Mouse (Mus musculus) spleen, adult 12 weeks (tissue): ENCODE results near the gene Nf1.

ENCODE experiments used
- DNase-seq: peaks from one replicate; pipeline ENCODE4 v3.0.0; 2022; ENCODE audit warnings: low spot score

The Nf1 gene

DNA sequence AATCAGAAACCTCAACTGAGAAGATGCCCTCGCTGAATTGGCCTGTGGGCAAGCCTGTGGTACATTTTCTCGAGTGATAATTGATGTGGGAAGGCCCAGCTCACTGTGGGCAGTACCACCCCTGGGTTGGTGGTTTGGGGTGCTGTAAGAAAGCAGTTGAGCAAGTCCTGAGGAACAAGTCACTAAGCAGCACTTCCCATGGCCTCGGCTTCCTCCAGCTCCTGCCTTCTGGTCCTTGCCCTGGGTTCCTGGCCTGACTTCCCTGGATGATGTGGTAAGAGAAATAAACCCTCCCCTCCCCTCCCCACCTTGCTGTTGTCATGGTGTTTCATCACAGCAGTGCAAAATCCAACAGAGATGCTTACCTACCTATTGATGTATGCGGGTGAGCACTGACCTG lies 11.4 kb upstream of the Nf1 start:
- DNase-seq: no peak

DNA sequence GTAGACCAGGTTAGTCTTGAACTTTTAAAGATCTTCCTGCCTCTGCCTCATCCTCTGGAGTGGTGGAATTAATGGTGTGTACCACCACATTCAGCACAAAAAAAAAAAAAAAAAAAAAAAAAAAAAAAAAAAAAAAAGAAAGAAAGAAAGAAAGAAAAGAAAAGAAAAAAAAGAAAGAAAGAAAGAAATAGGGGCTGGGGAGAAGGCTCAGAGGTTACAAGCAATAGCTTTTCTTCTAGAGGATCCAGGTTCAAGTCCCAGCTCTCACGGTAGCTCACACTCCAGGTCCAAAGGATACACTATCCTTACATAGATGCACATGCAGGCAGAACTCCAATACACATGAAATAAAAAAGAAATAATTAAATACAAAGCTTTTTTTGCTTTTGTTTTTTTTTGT lies 9.9 kb upstream of the Nf1 start:
- DNase-seq: no peak

DNA sequence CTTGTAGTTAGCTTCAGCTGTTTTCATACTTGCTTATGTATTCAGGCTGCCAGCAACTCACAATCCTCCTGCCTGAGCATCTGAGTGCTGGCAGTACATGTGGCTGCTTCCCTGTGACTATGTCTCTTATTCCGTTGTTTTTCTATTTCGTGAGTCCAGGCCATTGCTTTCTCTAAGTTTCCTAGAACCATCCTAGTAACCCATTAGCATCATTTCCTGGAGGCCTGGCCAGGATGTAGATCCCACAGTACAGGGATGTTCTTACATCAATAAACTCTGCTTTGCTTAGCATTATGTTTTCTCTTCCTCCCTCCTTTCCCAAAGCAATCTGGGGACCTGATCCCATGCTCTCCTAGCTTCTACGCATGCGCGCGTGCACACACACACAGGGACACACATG lies 4.4 kb upstream of the Nf1 start:
- no peak for DNase-seq

DNA sequence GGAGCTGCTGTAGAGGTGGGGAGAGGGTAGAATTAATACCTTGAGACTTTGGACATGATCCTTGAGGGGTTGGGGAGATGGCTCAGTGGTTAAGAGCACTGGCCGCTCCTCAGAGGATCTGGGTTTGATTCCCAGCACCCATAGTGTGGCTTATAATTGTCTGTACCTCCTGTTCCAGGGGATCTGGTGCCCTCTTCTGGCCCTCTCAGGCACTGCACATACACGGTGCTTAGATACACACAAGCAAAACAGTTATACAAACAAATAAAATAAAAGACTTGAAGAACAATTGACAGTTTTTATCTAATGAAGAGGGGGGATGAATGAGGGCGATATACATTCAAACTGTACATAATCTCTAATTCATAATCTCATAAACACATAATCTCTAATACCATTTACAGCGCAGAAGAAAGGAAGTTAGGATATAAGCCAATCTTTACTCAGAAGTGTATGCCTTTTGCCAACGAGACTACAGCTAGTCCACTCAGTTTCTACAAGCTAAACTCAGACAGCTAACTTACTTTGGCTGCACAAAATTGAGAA lies 2.7 kb upstream of the Nf1 start:
- peak; percentile 26 for DNase-seq

DNA sequence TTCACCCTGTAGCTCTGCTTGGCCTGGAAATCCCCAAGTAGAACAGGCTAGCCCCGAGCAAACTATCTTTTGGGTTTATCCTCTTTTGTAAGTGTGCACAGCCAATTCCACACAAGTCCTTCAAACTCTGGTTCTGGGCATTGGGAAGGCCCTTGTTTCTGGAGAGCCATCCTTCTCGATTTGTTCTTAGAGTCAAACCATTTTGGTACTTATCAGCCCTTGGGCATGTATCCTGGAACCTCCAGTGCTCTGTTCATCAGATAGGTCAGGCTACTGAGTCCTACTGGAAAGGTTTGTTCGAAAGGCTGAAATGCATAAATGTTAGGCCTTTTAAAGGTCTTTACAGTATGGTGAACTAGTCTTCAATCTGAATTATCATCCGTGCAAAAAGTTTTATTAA lies 872 bp upstream of the Nf1 start:
- no peak for DNase-seq

DNA sequence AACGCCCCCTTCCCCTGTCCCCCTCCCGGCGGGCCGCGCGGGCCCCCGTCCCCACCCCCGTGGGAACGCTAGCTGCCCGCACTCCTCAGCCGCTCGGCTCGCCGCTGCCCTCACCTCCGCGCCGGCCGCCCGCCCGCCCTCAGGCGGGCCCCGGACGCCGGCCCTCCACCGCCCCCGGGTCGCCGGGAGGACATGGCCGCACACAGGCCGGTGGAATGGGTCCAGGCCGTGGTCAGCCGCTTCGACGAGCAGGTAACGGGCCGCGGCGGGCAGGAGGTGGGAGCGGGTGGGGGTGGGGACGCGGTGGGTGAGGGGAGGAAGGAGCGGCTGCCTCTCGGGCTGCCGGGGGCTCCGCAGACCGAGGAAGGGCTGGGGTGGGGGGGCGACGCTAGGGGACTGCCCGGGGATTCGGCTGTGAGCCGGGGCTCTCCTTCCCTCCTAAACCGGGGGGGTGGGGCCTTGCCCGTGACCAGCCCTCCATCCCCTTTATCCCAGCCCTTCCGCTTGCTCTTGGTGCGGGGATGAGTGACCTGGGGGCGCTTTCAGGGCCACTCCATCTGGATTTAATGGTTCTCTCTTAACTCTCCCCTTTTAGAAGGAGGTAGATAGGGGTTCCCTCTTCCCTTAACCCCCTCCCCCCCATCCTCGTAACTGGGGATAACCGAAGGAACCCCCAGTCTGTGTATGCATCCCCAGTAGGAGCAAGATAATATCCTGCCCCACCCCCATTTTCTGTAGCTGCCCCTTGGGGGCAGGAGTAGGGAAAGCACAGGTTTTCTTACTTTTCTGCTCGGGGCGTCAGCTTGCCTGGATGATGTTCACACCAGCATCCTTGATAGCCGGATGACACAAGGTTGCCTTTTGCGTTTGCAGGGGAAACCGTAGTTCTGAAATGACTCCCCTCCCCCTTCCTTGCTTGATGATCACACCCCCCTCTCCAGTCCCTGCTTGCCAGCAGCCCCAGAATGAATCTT lies 602 bp downstream of the Nf1 start:
- DNase-seq: no peak

DNA sequence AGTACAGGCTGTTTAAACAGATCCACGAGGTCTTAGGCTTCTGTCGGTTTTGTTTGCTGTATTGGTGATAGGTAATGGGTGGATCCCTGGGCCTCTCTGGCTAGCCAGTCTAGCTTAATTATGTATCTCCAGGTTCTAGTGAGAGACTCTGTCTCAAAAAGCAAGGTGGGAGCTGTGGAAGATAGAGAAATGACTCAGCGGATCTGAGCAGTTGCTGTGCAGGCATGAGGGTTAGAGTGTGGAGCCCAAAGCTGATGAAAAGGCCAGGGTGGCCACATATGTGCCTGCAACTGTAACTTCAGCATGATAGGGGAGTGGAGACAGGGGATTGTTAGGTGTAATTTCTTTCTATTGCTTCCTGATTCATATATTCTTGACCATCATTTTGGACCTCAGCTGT lies 17.5 kb downstream of the Nf1 start:
- no peak for DNase-seq

DNA sequence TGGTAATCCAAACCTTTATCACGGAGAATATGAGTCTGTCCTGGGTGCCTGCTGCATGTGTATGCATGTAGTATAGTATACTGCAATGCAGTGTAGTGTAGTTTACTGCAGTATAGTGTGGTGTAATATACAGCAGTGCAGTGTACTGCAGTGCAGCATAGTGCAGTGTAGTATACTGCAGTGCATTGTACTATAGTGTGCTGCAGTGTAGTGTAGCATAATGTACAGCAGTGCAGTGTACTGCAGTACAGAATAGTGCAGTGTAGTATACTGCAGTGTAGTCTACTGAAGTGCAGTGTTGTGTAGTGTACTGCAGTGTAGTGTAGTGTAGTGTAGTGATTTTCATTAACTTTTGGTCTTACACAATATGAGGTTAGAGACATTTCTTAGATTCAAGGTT lies 17.9 kb downstream of the Nf1 start:
- no peak for DNase-seq

DNA sequence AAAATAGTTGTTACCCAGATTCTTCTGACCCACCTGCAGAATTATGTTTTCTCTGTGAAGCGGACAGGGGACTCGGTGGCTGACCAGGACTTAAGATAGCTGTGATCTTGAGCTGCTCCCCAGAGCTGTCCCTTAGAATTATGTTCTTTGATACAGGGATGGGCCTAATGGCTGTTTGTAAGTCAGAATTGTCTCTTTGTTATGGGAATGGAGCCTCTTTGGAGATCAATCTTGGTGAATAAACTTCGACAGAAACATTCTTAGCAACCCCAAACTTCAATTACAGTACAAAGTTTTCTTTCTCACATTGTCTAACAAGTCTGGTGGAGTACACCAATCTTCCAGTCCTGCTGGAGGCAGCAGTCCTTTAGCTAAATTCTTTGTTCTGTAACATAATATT lies 25.5 kb downstream of the Nf1 start:
- DNase-seq: no peak

DNA sequence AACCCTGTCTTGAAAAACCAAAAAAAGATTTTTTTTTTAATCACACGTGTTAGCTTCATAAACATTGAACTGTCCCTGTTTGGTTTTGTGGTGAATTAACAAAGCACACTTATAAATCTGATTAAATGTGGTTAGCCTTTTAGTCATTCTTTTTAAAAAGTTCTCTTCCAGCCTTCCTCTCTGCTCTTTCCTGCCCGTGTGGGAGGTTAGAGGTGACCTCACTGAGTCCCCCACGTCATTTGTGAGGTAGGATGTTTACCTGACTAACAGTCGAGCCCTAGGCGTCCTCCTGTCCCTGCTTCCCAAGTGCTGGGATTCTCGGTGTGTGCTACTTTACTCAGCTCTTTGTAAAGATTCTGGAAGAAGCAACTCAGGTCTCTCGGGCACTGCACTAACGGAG lies 26.8 kb downstream of the Nf1 start:
- no peak for DNase-seq

DNA sequence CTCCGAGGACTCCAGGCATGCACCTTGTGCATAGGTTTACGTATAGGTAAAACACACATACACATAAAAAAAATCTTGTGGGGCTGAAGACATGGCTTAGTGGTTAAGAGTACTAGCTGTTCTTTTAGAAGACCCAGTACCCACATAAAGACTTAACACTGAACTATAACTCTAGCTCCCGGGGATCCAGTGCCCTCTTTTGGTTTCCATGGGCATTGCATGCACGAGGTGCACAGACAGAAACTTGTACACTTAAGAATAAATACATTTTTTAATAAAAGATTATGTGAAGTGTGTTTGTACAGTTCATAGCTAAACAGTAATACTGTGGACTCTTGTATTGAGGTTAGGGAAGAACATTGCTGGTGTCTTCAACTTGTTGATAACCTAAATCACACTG lies 33.5 kb downstream of the Nf1 start:
- DNase-seq: no peak

DNA sequence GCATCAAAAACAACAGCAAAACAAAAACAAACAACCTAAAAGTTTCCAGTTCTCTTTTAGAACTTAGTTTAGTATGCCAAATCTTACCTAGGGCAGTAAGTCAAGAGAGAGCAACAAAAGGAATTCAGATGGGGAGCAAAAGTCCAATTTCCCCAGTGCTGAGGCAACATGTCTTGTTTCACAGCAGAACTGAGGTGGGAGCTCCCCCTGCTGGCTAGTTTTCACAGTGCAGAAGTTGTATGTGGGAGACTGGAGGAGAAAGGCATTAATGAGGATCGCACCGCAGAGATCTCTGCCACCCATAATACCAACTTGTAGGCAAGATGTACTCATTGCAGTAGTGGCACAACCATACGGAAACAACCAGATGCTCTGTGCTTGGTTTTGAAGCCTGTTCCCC lies 58.8 kb downstream of the Nf1 start:
- peak; percentile 66 for DNase-seq

DNA sequence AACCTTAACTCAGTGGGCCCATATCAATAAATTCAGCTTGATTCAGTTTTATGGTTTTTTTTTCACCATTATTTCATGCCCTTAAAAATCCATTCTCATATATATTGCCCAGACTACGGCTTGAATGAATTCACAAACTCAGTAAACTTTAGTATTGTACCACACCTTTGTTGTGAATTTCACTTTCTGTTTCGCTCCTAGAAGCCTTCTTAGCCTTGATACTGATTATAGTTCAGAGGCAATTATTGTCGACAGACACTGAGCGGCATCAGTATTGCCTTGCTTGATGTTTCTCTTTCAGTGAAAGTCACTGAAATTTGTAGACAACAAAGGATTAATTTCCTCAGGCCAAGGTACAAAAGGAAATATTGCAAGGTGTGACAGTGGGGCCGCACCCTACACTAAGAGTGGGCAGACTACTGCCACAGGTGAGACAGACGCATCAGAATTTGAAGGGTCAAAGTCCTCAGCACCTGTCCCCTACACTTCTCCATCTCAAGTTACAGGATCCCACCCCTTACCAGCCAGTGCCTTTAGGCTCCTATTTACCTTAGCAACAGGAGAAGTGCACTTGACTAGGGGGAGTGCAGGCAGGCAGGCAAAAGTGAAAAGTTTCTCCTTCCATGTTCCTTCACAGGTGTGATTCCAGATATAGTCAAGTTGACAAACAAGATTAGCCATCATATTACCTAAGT lies 64.3 kb downstream of the Nf1 start:
- DNase-seq: no peak

DNA sequence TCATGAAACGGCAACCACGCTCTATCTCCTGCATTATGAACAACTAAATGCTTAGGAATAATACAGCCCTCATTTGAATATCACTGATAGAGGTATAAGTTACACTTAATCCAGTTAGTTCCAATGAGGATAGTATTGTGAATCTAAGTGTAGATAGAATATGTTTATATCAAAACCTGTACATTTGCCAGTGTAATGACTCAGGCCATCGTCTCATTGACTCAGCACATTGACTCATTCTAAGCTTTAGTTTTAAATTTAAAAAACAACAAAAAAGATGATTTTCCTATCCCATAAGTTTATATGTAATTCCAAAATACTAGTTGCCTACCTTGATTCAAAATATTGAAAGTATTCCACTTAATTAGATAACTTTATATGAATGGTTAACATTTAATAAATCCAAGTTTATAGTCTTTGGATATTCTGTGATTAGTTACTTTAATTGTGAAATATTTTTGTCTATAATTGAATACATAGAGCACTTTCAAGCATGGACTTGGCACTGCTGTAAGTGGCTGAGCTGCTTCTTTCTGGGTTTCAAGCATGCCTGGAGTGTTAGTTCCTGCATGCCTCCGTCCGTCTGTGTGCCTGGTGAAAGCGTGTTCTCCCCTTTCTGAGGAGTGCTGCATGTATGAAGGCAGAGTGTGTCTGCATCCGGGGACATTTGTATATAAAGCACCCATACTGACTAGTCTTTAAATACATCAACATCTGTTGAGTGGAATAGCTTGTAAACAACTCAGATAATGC lies 74.4 kb downstream of the Nf1 start:
- DNase-seq: no peak

DNA sequence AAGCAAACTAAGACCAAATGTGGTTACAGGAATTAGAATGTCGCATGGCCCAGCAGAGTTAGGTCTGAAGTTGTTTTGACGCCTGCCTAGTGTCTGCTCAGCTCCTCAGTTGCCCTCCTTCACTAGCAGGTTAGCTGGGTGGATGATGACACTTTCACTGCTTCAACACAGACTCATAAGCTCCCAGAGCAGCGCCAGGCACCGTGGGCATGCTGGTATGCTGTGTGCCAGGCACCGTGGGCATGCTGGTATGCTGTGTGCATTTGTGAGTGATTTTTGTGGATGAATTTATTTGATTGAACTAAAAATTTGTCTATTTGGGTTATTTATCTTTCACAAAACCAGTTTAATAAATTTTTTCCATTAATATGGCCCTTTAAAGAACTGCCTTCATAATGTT lies 83.0 kb downstream of the Nf1 start:
- DNase-seq: no peak

DNA sequence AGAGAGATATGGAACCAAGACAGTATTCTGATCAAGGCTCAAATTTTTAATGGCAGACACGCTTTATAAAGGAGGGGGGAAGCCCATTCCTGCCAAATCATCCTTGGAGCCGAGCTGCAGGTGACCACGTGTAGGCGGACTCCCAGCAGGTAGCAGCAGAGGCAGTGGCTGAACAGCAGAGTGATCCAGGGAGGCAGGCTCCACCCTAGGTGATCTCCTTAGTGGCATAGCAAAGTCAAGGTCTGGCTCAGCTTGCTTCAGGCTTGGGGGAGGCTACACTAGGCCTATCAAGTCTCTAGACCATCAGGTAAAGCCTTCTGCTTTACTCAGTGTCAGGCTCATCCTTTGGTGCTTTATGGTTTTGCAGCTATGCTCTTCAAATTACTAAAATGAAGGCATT lies 87.1 kb downstream of the Nf1 start:
- DNase-seq: no peak

DNA sequence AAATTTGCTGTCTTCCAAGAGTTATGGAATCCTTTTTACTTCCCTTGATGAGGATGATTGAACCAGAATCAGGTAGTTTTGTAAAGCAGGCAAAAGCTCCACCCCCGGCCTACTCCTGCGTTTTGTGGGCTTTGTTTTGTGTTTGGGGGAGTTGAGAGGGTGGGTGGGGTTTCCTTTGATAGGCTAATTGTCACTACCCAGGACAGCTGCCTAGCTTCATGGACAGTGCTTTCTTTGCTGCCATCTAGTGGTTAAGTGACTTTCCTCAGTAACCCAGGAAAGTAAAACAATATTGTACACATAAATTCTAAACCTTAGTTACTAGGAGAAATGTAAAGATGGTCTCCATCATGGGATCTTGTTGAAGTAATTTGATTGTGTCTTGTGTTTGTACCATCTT lies 88.1 kb downstream of the Nf1 start:
- no peak for DNase-seq

DNA sequence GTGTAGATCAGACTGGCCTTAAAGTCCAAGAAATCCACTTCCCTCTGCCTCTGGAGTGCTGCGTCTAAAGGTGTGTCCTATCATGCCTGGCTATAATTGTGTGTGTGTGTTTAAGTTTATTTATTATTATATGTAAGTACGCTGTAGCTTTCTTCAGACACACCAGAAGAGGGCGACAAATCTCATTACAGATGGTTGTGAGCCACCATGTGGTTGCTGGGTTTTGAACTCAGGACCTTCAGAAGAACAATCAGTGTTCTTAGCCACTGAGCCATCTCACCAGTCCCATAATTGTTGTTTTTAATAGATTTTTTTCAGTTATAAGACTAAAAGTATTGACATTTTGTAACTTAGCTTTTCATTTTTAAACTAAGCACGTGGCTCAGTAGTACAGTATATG lies 95.8 kb downstream of the Nf1 start:
- no peak for DNase-seq

DNA sequence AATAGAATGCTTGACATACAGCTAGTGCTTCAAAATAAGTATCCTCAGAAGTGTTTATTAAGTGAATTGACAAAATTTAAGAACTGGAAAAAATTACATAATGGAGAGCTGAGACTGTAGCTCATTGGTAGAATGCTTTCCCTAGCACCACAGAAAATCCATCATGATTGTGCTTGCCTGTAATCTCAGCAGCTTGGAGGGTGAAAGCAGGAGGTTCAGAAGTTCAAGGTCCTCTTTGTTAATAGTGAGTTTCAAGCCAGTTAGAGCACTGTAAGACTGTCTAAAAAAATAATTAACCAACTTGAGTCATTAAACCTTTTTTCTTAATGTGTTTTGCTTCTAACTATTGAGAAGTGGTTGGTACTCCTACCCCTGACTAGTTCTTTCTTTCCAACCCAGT lies 108.9 kb downstream of the Nf1 start:
- no peak for DNase-seq

DNA sequence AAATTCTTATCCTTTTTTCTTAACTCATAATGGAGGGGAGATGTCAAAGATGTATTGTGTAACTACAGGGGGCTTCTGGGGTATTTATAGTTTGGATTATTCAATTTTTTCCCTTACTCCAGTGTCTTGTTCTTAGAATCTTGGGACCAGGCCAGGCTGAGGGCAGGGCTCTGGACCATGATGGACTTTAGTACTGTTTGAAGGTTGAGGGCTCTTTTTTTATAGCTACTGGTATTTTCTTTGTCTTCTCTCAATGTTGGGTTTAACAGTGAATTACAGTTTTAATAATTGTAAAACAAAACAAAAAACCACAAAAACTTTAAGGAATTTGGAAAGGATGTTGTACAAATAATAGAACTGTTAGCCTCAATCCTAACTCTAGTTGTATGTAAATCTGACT lies 113.5 kb downstream of the Nf1 start:
- DNase-seq: no peak

DNA sequence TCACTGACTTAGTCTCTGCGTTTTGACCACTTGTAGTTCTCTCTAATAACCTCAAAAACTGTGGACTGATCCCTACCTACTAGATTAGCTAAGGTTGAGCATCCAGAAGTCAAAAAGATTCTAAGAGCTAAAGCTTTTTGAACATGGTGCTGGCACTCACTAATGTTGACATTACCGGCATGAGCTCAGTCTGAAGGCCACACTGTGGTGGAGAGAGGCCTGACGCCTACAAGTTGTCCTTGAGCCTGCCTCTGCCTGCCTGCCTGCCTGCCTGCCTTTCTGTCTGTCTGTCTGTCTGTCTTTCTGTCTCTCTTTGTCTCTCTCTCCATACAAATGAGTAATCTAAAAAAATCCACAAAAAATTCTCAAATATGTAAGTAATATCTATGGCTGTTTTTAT lies 118.4 kb downstream of the Nf1 start:
- DNase-seq: no peak

DNA sequence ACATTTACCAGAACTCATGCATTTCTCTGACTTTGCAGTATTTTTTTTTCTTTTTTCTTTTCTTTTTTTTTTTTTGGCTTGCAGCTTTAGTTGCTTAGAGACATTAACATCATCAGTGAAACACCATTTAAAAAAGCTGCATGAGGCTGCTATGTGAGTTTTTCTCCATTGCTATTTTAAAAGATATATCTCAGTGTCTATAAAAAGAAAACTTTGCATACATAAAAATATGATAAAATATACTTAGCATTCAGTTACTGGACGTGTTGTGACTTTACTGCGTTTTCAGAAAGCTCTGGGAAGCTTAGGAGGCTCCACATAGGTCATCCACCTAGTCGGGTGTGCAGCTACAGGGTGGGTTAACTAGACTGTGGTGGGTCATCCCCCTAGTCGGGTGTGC lies 120.4 kb downstream of the Nf1 start:
- no peak for DNase-seq
